ENCODE assay signal across 27 mouse cellular contexts in genomic region chr3:59181134-59181533, GRCm38 (mm10). TPM values are rescaled to one million over a fixed set of nuclear protein-coding genes. Genes with fewer than 3 reads are reported as not detected.
A peak's percentile ranks its signal among the peaks of the same experiment; 100 is the strongest.
DNase-seq lines count a peak whose midpoint lies in the region; ATAC-seq and TF ChIP-seq lines count a peak whose summit lies in the region.
"Had no signal": no experiment of that assay in that cellular context is flagged by ENCODE, and none has a peak within 500 bp of the region (broad histone marks: within the 10 kb centered on the region; RNA-seq: fewer than 3 reads in every experiment).

No protein-coding gene starts in this region.

- H3K4me1 ChIP-seq in intestine, embryonic 14.5 days (replicated peaks; ENCODE audit: control insufficient read depth, insufficient read depth, low read length): no peaks in the 10 kb centered on the region
- H3K4me1 ChIP-seq in intestine, embryonic 16.5 days (ENCODE audit: control insufficient read depth, insufficient read depth, low read length): no peaks in the 10 kb centered on the region
- H3K4me1 ChIP-seq in lung, postnatal 0 days (ENCODE audit: insufficient read depth, low read depth, low read length): no peaks in the 10 kb centered on the region
- H3K4me1 ChIP-seq: hindbrain, embryonic 15.5 days; midbrain, embryonic 15.5 days; stomach, embryonic 15.5 days had no signal

- H3K27me3 ChIP-seq in intestine, embryonic 14.5 days (replicated peaks; ENCODE audit: control insufficient read depth, insufficient read depth, low read length): no peaks in the 10 kb centered on the region
- H3K27me3 ChIP-seq in intestine, embryonic 16.5 days (replicated peaks; ENCODE audit: control insufficient read depth, insufficient read depth, low read length): no peaks in the 10 kb centered on the region
- no peaks in the 10 kb centered on the region for H3K27me3 ChIP-seq in lung, postnatal 0 days (replicated peaks; ENCODE audit: insufficient read depth, low read length)
- H3K27me3 ChIP-seq: CH12.LX; hindbrain, embryonic 15.5 days; midbrain, embryonic 15.5 days; stomach, embryonic 15.5 days had no signal

- no peak overlapping the region for H3K4me2 ChIP-seq in intestine, embryonic 14.5 days (ENCODE audit: low read length)
- H3K4me2 ChIP-seq in intestine, embryonic 16.5 days (ENCODE audit: low read depth, low read length): no peak overlapping the region
- no peak overlapping the region for H3K4me2 ChIP-seq in lung, postnatal 0 days (replicated peaks; ENCODE audit: low read depth, low read length)
- H3K4me2 ChIP-seq: hindbrain, embryonic 15.5 days; midbrain, embryonic 15.5 days; stomach, embryonic 15.5 days had no signal

- no peak for TF ChIP-seq CTCF in lung, postnatal 0 days (IDR thresholded peaks at IDR 0.05)

- H3K9me3 ChIP-seq in intestine, embryonic 14.5 days (ENCODE audit: control insufficient read depth, low read length): no peaks in the 10 kb centered on the region
- no peaks in the 10 kb centered on the region for H3K9me3 ChIP-seq in intestine, embryonic 16.5 days (ENCODE audit: control insufficient read depth, low read length)
- H3K9me3 ChIP-seq in lung, postnatal 0 days (ENCODE audit: low read length): no peaks in the 10 kb centered on the region
- H3K9me3 ChIP-seq: forebrain, embryonic 10.5 days; hindbrain, embryonic 15.5 days; midbrain, embryonic 15.5 days; stomach, embryonic 15.5 days had no signal

- WGBS in intestine, embryonic 14.5 days: 73% methylated on average over 5 of the region's 5 CpGs
- WGBS in intestine, embryonic 16.5 days: 68% methylated on average over 5 of the region's 5 CpGs
- WGBS in lung, postnatal 0 days: 57% methylated on average over 5 of the region's 5 CpGs

- no peak overlapping the region for H3K9ac ChIP-seq in intestine, embryonic 14.5 days (ENCODE audit: low read length)
- no peak overlapping the region for H3K9ac ChIP-seq in intestine, embryonic 16.5 days (ENCODE audit: low read depth, low read length)
- H3K9ac ChIP-seq in lung, postnatal 0 days (replicated peaks; ENCODE audit: low read depth): no peak overlapping the region
- H3K9ac ChIP-seq: hindbrain, embryonic 15.5 days; midbrain, embryonic 15.5 days; stomach, embryonic 15.5 days had no signal

- no peak for ATAC-seq in intestine, embryonic 14.5 days (replicated peaks; ENCODE audit: low FRiP score, low TSS enrichment, low read depth)
- no peak for ATAC-seq in intestine, embryonic 16.5 days
- peak; percentile 30; the same call in 1 of the 2 replicates for ATAC-seq in lung, postnatal 0 days
- ATAC-seq: activated CD4-positive, CD25-positive, alpha-beta regulatory T cell, adult 4 months had no signal

- DNase-seq in cerebellum, adult 11-12 months: peak; percentile 38
- DNase-seq in cerebellum, adult 9-11 months: no peak
- DNase-seq in intestine, embryonic 14.5 days (ENCODE audit: low spot score): peak; percentile 27
- no peak for DNase-seq in lung, postnatal 0 days (ENCODE audit: low spot score)
- no peak for DNase-seq in lung, postnatal 25 days (ENCODE audit: low spot score)
- peak; percentile 28 to 32 for DNase-seq in cerebellum, postnatal 36 days
- DNase-seq in urinary bladder, postnatal 25 days (ENCODE audit: low spot score): no peak
- DNase-seq: adrenal gland, postnatal 14 days; gastrocnemius, postnatal 10 days; heart, adult 18-20 months; heart, postnatal 36 days; kidney, adult 11 months; lung, adult 2 months; right cerebral cortex, postnatal 14 days; thymus, adult 2 months had no signal

- H3K27ac ChIP-seq in intestine, embryonic 14.5 days (ENCODE audit: low read depth): no peak overlapping the region
- H3K27ac ChIP-seq in intestine, embryonic 16.5 days (ENCODE audit: low read length): no peak overlapping the region
- H3K27ac ChIP-seq in lung, postnatal 0 days (ENCODE audit: low read length): no peak overlapping the region
- H3K27ac ChIP-seq: forebrain, embryonic 10.5 days; hindbrain, embryonic 15.5 days; midbrain, embryonic 15.5 days; stomach, embryonic 15.5 days had no signal

- TF ChIP-seq EP300 in lung, postnatal 0 days (IDR thresholded peaks at IDR 0.05): no peak

- no peak overlapping the region for H3K4me3 ChIP-seq in intestine, embryonic 14.5 days (ENCODE audit: low read depth, low read length)
- H3K4me3 ChIP-seq in intestine, embryonic 16.5 days (ENCODE audit: low read length): no peak overlapping the region
- no peak overlapping the region for H3K4me3 ChIP-seq in lung, postnatal 0 days (ENCODE audit: low read depth, low read length)
- H3K4me3 ChIP-seq: forebrain, embryonic 10.5 days; hindbrain, embryonic 15.5 days; midbrain, embryonic 15.5 days; myocyte; stomach, embryonic 15.5 days had no signal

- H3K36me3 ChIP-seq in intestine, embryonic 14.5 days (ENCODE audit: control insufficient read depth, insufficient read depth, low read length): no peaks in the 10 kb centered on the region
- no peaks in the 10 kb centered on the region for H3K36me3 ChIP-seq in intestine, embryonic 16.5 days (ENCODE audit: control insufficient read depth, insufficient read depth, low read length)
- H3K36me3 ChIP-seq in lung, postnatal 0 days (ENCODE audit: insufficient read depth, low read length): no peaks in the 10 kb centered on the region
- H3K36me3 ChIP-seq: forebrain, embryonic 10.5 days; hindbrain, embryonic 15.5 days; midbrain, embryonic 15.5 days; stomach, embryonic 15.5 days had no signal

RNA-seq across cellular contexts. Expression of gene Gpr87, which starts 13.8 kb away (rescaled TPM):
- polyA plus RNA-seq in intestine, embryonic 14.5 days (2014; fragmentation: Nextera tagmentation; extraction: Ambion mirVana): not detected in 2 replicates
- polyA plus RNA-seq in intestine, embryonic 16.5 days (2015; fragmentation: Nextera tagmentation; extraction: Ambion mirVana): not detected in 2 replicates
- not detected in 2 replicates for polyA plus RNA-seq in lung, postnatal 0 days (2015; fragmentation: Nextera tagmentation; extraction: Ambion mirVana)
- polyA plus RNA-seq: activated CD4-positive, CD25-positive, alpha-beta regulatory T cell, adult 4 months; frontal cortex, adult 2 months; heart, embryonic 14.5 days; liver, adult 2 months; myocyte; spleen, adult 2 months had no signal

RNA-seq across cellular contexts. Expression of gene P2ry14, which starts 27.7 kb away (rescaled TPM):
- polyA plus RNA-seq in intestine, embryonic 14.5 days (2014; fragmentation: Nextera tagmentation; extraction: Ambion mirVana): 8.4 and 8.6 TPM in 2 replicates
- polyA plus RNA-seq in intestine, embryonic 16.5 days (2015; fragmentation: Nextera tagmentation; extraction: Ambion mirVana): 10.4 and 12.1 TPM in 2 replicates
- polyA plus RNA-seq in lung, postnatal 0 days (2015; fragmentation: Nextera tagmentation; extraction: Ambion mirVana): 65.2 and 68.4 TPM in 2 replicates

RNA-seq across cellular contexts. Expression of gene P2ry13, which starts 29.5 kb away (rescaled TPM):
- 1.6 and 1.7 TPM in 2 replicates for polyA plus RNA-seq in intestine, embryonic 14.5 days (2014; fragmentation: Nextera tagmentation; extraction: Ambion mirVana)
- polyA plus RNA-seq in intestine, embryonic 16.5 days (2015; fragmentation: Nextera tagmentation; extraction: Ambion mirVana): 1.3 and 1.6 TPM in 2 replicates
- 2.6 and 2.7 TPM in 2 replicates for polyA plus RNA-seq in lung, postnatal 0 days (2015; fragmentation: Nextera tagmentation; extraction: Ambion mirVana)
- polyA plus RNA-seq: myocyte had no signal

Comparison
In these comparisons a context has a peak if more than half of its experiments do, and no peak if none do; other contexts are left out.
1. DNase-seq: peak in cerebellum, adult 11-12 months (single experiment), intestine, embryonic 14.5 days (single experiment) and cerebellum, postnatal 36 days (2 of 2); none in cerebellum, adult 9-11 months (single experiment), lung, postnatal 0 days (single experiment), lung, postnatal 25 days (single experiment) and urinary bladder, postnatal 25 days (single experiment).